Mouse (Mus musculus) T-helper 2 cell (primary cell): ENCODE data around the gene Resp18.

Experiments used
- in situ Hi-C: fragments of 300-600 bp; cut with MboI, MseI; formaldehyde crosslinking; loops from one replicate; pipeline ENCODE4 v1.15.1; 2025; ENCODE audit warnings: high pct_unique_total_duplicates

Gene Resp18

GRCm38 (mm10) chr1:75277195-75278188 lies 723 bp downstream of the Resp18 start:
- in situ Hi-C loops, result loop anchor here (5.0 kb wide), 1 partner anchor 235 kb away; no protein-coding TSS in a partner anchor

- in situ Hi-C loops, result no loop called here
Observed at GRCm38 (mm10) chr1:75264091-75264880, 13.9 kb downstream of the Resp18 start, which contains the start of gene Ptprn. TSS of gene Ptprn (minus strand) at chr1:75264502.

GRCm38 (mm10) chr1:75262969-75263951 lies 15.0 kb downstream of the Resp18 start:
- in situ Hi-C loops, result no loop called here

- in situ Hi-C loops, result no loop called here
Observed at GRCm38 (mm10) chr1:75261278-75261677, 16.9 kb downstream of the Resp18 start.

- in situ Hi-C loops, result no loop called here
Observed at GRCm38 (mm10) chr1:75255516-75256046, 22.6 kb downstream of the Resp18 start.

GRCm38 (mm10) chr1:75254625-75255013 lies 23.6 kb downstream of the Resp18 start:
- in situ Hi-C loops, result loop anchor here (5.0 kb wide), 4 partner anchors 63 to 197 kb away; partner anchors contain the start of genes Dnpep and Nhej1

- in situ Hi-C loops, result loop anchor here (5.0 kb wide), 4 partner anchors 63 to 197 kb away; partner anchors contain the start of genes Dnpep and Nhej1
Observed at GRCm38 (mm10) chr1:75253849-75254624, 24.2 kb downstream of the Resp18 start.

- in situ Hi-C loops, result loop anchor here (5.0 kb wide), 4 partner anchors 64 to 196 kb away; partner anchors contain the start of genes Dnpep and Nhej1
Observed at GRCm38 (mm10) chr1:75253029-75253428, 25.2 kb downstream of the Resp18 start.

- in situ Hi-C loops, result loop anchor here (5.0 kb wide), 4 partner anchors 65 to 195 kb away; partner anchors contain the start of genes Dnpep and Nhej1
Observed at GRCm38 (mm10) chr1:75252308-75252707, 25.9 kb downstream of the Resp18 start.

- in situ Hi-C loops, result loop anchor here (5.0 kb wide), 4 partner anchors 66 to 194 kb away; partner anchors contain the start of genes Dnpep and Nhej1
Observed at GRCm38 (mm10) chr1:75251112-75251970, 26.9 kb downstream of the Resp18 start.

GRCm38 (mm10) chr1:75250498-75250897 lies 27.7 kb downstream of the Resp18 start:
- in situ Hi-C loops, result loop anchor here (5.0 kb wide), 4 partner anchors 67 to 193 kb away; partner anchors contain the start of genes Dnpep and Nhej1

- in situ Hi-C loops, result no loop called here
Observed at GRCm38 (mm10) chr1:75248041-75248772, 30.0 kb downstream of the Resp18 start.

GRCm38 (mm10) chr1:75247071-75247930 lies 30.9 kb downstream of the Resp18 start:
- in situ Hi-C loops, result no loop called here

GRCm38 (mm10) chr1:75244836-75245235 lies 33.4 kb downstream of the Resp18 start:
- in situ Hi-C loops, result no loop called here

GRCm38 (mm10) chr1:75244175-75244826 lies 33.9 kb downstream of the Resp18 start:
- in situ Hi-C loops, result no loop called here

- in situ Hi-C loops, result no loop called here
Observed at GRCm38 (mm10) chr1:75243411-75243810, 34.8 kb downstream of the Resp18 start.
